Mouse (Mus musculus) limb, embryonic 13.5 days (tissue): ENCODE measurements around the gene Gm2888. TPM values are rescaled to one million over a fixed set of nuclear protein-coding genes. Genes with fewer than 3 reads are reported as not detected.
"Not testable (repeated sequence)": the region's sequence is repeated elsewhere in the genome, so short reads cannot be mapped to it uniquely, and the experiment has no call there.

Experiments used
- ATAC-seq: fragments of 200-750 bp; cut with Nextera tagmentation; 2 replicates; pipeline ENCODE4 v1.8.0; 2017; ENCODE audit warnings: low read depth, moderate number of reproducible peaks, moderate TSS enrichment; ENCODE audit not compliant: low FRiP score
- H3K27ac ChIP-seq: fragments of 300-500 bp; sonication (generic); 2 replicates; pipeline ENCODE4 v1.5.1; 2015; ENCODE audit warnings: inconsistent platforms, mild to moderate bottlenecking, moderate library complexity
- H3K27me3 ChIP-seq: fragments of 300-500 bp; sonication (generic); 2 replicates; pipeline ENCODE4 v1.6.1; 2015; ENCODE audit warnings: mild to moderate bottlenecking, inconsistent platforms
- H3K36me3 ChIP-seq: fragments of 300-500 bp; sonication (generic); 2 replicates; pipeline ENCODE4 v1.6.1; 2015; ENCODE audit warnings: inconsistent platforms, mild to moderate bottlenecking, moderate library complexity
- H3K4me1 ChIP-seq: fragments of 300-500 bp; sonication (generic); 2 replicates; pipeline ENCODE4 v1.6.1; 2015; ENCODE audit warnings: inconsistent platforms
- H3K4me2 ChIP-seq: fragments of 300-500 bp; sonication (generic); replicated peaks from 2 replicates; pipeline ENCODE4 v1.6.1; 2015; ENCODE audit warnings: inconsistent platforms, mild to moderate bottlenecking, moderate library complexity
- H3K4me3 ChIP-seq: fragments of 300-500 bp; sonication (generic); 2 replicates; pipeline ENCODE4 v1.5.1; 2015; ENCODE audit warnings: moderate library complexity, mild to moderate bottlenecking, inconsistent platforms
- H3K9ac ChIP-seq: fragments of 300-500 bp; sonication (generic); 2 replicates; pipeline ENCODE4 v1.6.1; 2015; ENCODE audit warnings: mild to moderate bottlenecking, inconsistent platforms
- H3K9me3 ChIP-seq: fragments of 300-500 bp; sonication (generic); 2 replicates; pipeline ENCODE4 v1.6.1; 2016; ENCODE audit warnings: inconsistent platforms
- WGBS: fragments of 180-500 bp; shearing (Covaris S2); methylation state at CpG from one replicate; pipeline ENCODE4 v1.1.7; 2015; 5-methylcytosine and 5-hydroxymethylcytosine counted together
- polyA plus RNA-seq: library from polyadenylated mRNA; unstranded; fragments of >200 nt; fragmentation: Nextera tagmentation; extraction: Ambion mirVana; gene quantifications from 2 replicates; pipeline ENCODE4 v1.2.1, GENCODE M21; 2015

Gm2888 gene
- polyA plus RNA-seq: not detected in 2 replicates

DNA sequence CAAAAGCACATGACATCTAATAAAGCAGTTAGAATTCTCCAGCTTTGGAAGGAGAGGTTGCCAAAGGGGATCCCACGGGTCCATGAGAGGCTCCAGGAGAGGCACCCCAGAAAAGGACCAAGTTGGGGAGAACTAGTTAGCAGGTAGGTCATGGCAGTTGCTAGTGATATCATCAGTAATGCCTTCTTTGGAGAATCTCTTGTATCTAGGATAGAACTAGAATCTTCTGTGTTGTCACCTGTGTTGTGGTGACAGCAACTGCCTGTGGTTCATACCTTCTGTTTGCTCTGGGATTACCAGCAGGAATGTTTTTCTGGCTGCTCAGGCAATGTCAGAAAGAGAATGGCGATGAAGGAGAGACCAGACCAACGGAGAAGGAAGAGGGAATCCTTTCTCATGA is at the start of gene Gm2888:
Gene Gm2888 (plus strand): TSS at position 301 of the 400 bp plus-strand sequence.
- H3K27me3 ChIP-seq, H3K9ac ChIP-seq, H3K4me1 ChIP-seq, H3K9me3 ChIP-seq, ATAC-seq, H3K36me3 ChIP-seq, H3K27ac ChIP-seq, H3K4me2 ChIP-seq, H3K4me3 ChIP-seq: not testable (repeated sequence)
- WGBS: 70% methylated on average over 3 of the region's 3 CpGs

- 3% methylated on average over 27 of the region's 40 CpGs for WGBS
- not testable (repeated sequence) for H3K27ac ChIP-seq, ATAC-seq, H3K27me3 ChIP-seq, H3K36me3 ChIP-seq, H3K9me3 ChIP-seq, H3K4me1 ChIP-seq
- Histone ChIP-seq H3K9ac (peak within 1 kb of the TSS; percentile 55; the same call in 1 of the 2 replicates), H3K4me2 (peak within 1 kb of the TSS; percentile 81), H3K4me3 (peak within 1 kb of the TSS; percentile 50)
Observed at GRCm38 (mm10) chr14:3048727-3049512, 19.1 kb downstream of the Gm2888 start, which contains the start of gene Gm2897. Gene Gm2897, plus strand, starts transcription at chr14:3049285.

DNA sequence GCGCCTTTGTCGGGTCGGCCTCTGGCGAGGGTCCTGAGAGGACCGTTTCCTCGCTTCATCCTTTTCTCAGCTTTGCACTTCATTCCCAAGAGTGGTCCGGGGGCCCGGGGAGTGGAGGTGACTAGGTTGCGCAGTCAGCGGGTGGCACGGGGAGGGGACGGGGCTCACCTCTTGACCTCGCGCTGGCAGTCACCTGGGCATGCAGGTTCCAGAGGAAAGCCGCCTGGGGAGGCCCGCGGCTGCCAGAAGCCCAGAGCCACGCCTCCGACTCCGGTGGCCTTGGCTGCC is 19.7 kb downstream of the Gm2888 start:
- H3K27ac ChIP-seq, ATAC-seq, H3K4me1 ChIP-seq, H3K36me3 ChIP-seq, H3K27me3 ChIP-seq, H3K9me3 ChIP-seq: not testable (repeated sequence)
- 1% methylated on average over 17 of the region's 20 CpGs for WGBS
- H3K9ac ChIP-seq: peak overlapping the region; percentile 55; the same call in 1 of the 2 replicates
- H3K4me3 ChIP-seq: peak overlapping the region; percentile 50
- peak overlapping the region; percentile 81 for H3K4me2 ChIP-seq

DNA sequence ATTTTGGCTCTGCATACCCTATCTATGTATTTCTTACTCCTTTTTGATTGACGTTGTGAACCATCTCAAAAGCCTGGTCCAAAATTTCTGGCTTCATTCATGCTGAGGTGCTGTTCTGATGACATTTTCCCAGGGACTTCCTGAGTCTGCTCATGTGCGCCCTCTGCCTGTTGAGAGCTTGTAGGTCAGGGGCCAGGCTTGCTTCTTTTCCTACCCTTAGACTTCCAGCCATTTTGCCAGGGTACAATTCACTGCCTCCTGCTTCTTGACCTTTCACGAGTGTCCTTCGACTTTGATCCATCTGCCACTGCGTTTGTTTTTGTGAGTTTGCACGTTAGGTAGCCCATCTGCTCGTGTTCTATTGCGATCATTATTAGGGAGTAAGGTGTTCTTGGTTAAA is 20.3 kb downstream of the Gm2888 start:
- not testable (repeated sequence) for H3K36me3 ChIP-seq, H3K4me1 ChIP-seq, H3K4me3 ChIP-seq, H3K9ac ChIP-seq, H3K9me3 ChIP-seq, H3K4me2 ChIP-seq, H3K27ac ChIP-seq, H3K27me3 ChIP-seq, ATAC-seq
- under 1% methylated on average over 6 of the region's 8 CpGs for WGBS

Other genes starting within 250 kb of the Gm2888 start
- 1.8 and 2.1 TPM in 2 replicates for gene Gm2897, start 19.3 kb downstream of the Gm2888 start, polyA plus RNA-seq
- not detected in 2 replicates for gene Gm10340, start 104.0 kb downstream of the Gm2888 start, polyA plus RNA-seq
- not detected in 2 replicates for gene Gm5795, start 158.3 kb downstream of the Gm2888 start, polyA plus RNA-seq
- gene D830030K20Rik, start 178.5 kb downstream of the Gm2888 start, polyA plus RNA-seq: 5.1 and 5.9 TPM in 2 replicates